Mouse (Mus musculus): ENCODE measurements around the gene Cdk15. TPM values are rescaled to one million over a fixed set of nuclear protein-coding genes. Genes with fewer than 3 reads are reported as not detected.
A peak's percentile ranks its signal among the peaks of the same experiment; 100 is the strongest.

The Cdk15 gene
- polyA plus RNA-seq, 1 experiment from 2014 or later, result not detected

GRCm38 (mm10) chr1:59247602-59248001, 9.1 kb upstream of the Cdk15 start:
- peak; percentile 82 for DNase-seq
- 2% methylated on average over 9 of the region's 9 CpGs for WGBS
- Histone ChIP-seq H3K9ac (no peak overlapping the region), H3K4me1 (ENCODE audit: insufficient read depth) (no peaks in the 10 kb centered on the region), H3K4me2 (no peak overlapping the region), H3K27ac (ENCODE audit: low read depth) (no peak overlapping the region), H3K36me3 (ENCODE audit: insufficient read depth) (no peaks in the 10 kb centered on the region), H3K27me3 (ENCODE audit: insufficient read depth, low read length) (no peaks in the 10 kb centered on the region), H3K9me3 (ENCODE audit: low read depth, low read length) (no peaks in the 10 kb centered on the region), H3K4me3 (ENCODE audit: low read depth, low read length) (no peak overlapping the region)
- peak; percentile 52; the same call in 1 of the 2 replicates for ATAC-seq (ENCODE audit: insufficient read depth)
- peak; percentile 88 for TF ChIP-seq CTCF (IDR thresholded peaks at IDR 0.05; ENCODE audit: low read depth)

- TF ChIP-seq CTCF (IDR thresholded peaks at IDR 0.05; ENCODE audit: low read depth), result no peak
- ATAC-seq (ENCODE audit: insufficient read depth), result no peak; the same call in 1 of the 2 replicates
- Histone ChIP-seq H3K9me3 (ENCODE audit: low read depth, low read length) (no peaks in the 10 kb centered on the region), H3K27ac (ENCODE audit: low read depth) (no peak overlapping the region), H3K27me3 (ENCODE audit: insufficient read depth, low read length) (no peaks in the 10 kb centered on the region), H3K9ac (no peak overlapping the region), H3K4me2 (peak overlapping the region; percentile 56), H3K36me3 (ENCODE audit: insufficient read depth) (no peaks in the 10 kb centered on the region), H3K4me3 (ENCODE audit: low read depth, low read length) (peak overlapping the region; percentile 16), H3K4me1 (ENCODE audit: insufficient read depth) (peaks cover 3% of the 10 kb centered on the region; the same call in 1 of the 2 replicates)
- WGBS, result 3% methylated on average over 4 of the region's 7 CpGs
- peak; percentile 75 for DNase-seq
Measured at GRCm38 (mm10) chr1:59252762-59253161, 3.9 kb upstream of the Cdk15 start.

GRCm38 (mm10) chr1:59253301-59253909, 3.3 kb upstream of the Cdk15 start:
- no peaks in the 10 kb centered on the region for H3K9me3 ChIP-seq (ENCODE audit: low read depth, low read length)
- DNase-seq (peak; percentile 22), ATAC-seq (ENCODE audit: insufficient read depth) (peak; percentile 49; the same call in 1 of the 2 replicates)
- H3K27me3 ChIP-seq (ENCODE audit: insufficient read depth, low read length), result no peaks in the 10 kb centered on the region
- peak overlapping the region; percentile 16 for H3K4me3 ChIP-seq (ENCODE audit: low read depth, low read length)
- peak overlapping the region; percentile 29 for H3K9ac ChIP-seq
- TF ChIP-seq CTCF (IDR thresholded peaks at IDR 0.05; ENCODE audit: low read depth), result no peak
- WGBS, result 4% methylated on average over 17 of the region's 18 CpGs
- H3K36me3 ChIP-seq (ENCODE audit: insufficient read depth), result no peaks in the 10 kb centered on the region
- H3K4me2 ChIP-seq, result peak overlapping the region; percentile 56
- H3K4me1 ChIP-seq (ENCODE audit: insufficient read depth), result peaks cover 3% of the 10 kb centered on the region; the same call in 1 of the 2 replicates
- H3K27ac ChIP-seq (ENCODE audit: low read depth), result no peak overlapping the region

- no peaks in the 10 kb centered on the region for H3K36me3 ChIP-seq (ENCODE audit: insufficient read depth)
- no peaks in the 10 kb centered on the region for H3K9me3 ChIP-seq (ENCODE audit: low read depth, low read length)
- no peak overlapping the region for H3K4me2 ChIP-seq
- ATAC-seq (ENCODE audit: insufficient read depth) (no peak), DNase-seq (no peak)
- no peaks in the 10 kb centered on the region for H3K27me3 ChIP-seq (ENCODE audit: insufficient read depth, low read length)
- no peak overlapping the region for H3K9ac ChIP-seq
- H3K4me3 ChIP-seq (ENCODE audit: low read depth, low read length), result no peak overlapping the region
- no peak overlapping the region for H3K27ac ChIP-seq (ENCODE audit: low read depth)
- WGBS, result 63% methylated on average over 3 of the region's 3 CpGs
- no peak for TF ChIP-seq CTCF (IDR thresholded peaks at IDR 0.05; ENCODE audit: low read depth)
- peaks cover 2% of the 10 kb centered on the region; the same call in 1 of the 2 replicates for H3K4me1 ChIP-seq (ENCODE audit: insufficient read depth)
Measured at GRCm38 (mm10) chr1:59257736-59258135, 1.0 kb downstream of the Cdk15 start.

GRCm38 (mm10) chr1:59268931-59269330, 12.2 kb downstream of the Cdk15 start:
- ATAC-seq (ENCODE audit: insufficient read depth) (no peak), DNase-seq (peak; percentile 21)
- Histone ChIP-seq H3K4me1 (ENCODE audit: insufficient read depth) (0 out of 2 replicates have a peak, but pooled peaks cover 5% of the 10 kb centered on the region), H3K27ac (ENCODE audit: low read depth) (no peak overlapping the region), H3K9ac (no peak overlapping the region), H3K4me3 (ENCODE audit: low read depth, low read length) (no peak overlapping the region), H3K27me3 (ENCODE audit: insufficient read depth, low read length) (no peaks in the 10 kb centered on the region), H3K4me2 (no peak overlapping the region), H3K9me3 (ENCODE audit: low read depth, low read length) (no peaks in the 10 kb centered on the region), H3K36me3 (ENCODE audit: insufficient read depth) (no peaks in the 10 kb centered on the region)
- no peak for TF ChIP-seq CTCF (IDR thresholded peaks at IDR 0.05; ENCODE audit: low read depth)
- 43% methylated on average over 8 of the region's 8 CpGs for WGBS

- ATAC-seq (ENCODE audit: insufficient read depth) (no peak), DNase-seq (no peak)
- no peaks in the 10 kb centered on the region for H3K36me3 ChIP-seq (ENCODE audit: insufficient read depth)
- H3K4me2 ChIP-seq, result no peak overlapping the region
- no peaks in the 10 kb centered on the region for H3K9me3 ChIP-seq (ENCODE audit: low read depth, low read length)
- WGBS, result 77% methylated on average over 6 of the region's 6 CpGs
- no peak for TF ChIP-seq CTCF (IDR thresholded peaks at IDR 0.05; ENCODE audit: low read depth)
- H3K4me1 ChIP-seq (ENCODE audit: insufficient read depth), result 0 out of 2 replicates have a peak, but pooled peaks cover 5% of the 10 kb centered on the region
- H3K27me3 ChIP-seq (ENCODE audit: insufficient read depth, low read length), result no peaks in the 10 kb centered on the region
- no peak overlapping the region for H3K4me3 ChIP-seq (ENCODE audit: low read depth, low read length)
- no peak overlapping the region for H3K27ac ChIP-seq (ENCODE audit: low read depth)
- no peak overlapping the region for H3K9ac ChIP-seq
Measured at GRCm38 (mm10) chr1:59269466-59269865, 12.8 kb downstream of the Cdk15 start.

GRCm38 (mm10) chr1:59269951-59270689, 13.4 kb downstream of the Cdk15 start:
- 0 out of 2 replicates have a peak, but pooled peaks cover 5% of the 10 kb centered on the region for H3K4me1 ChIP-seq (ENCODE audit: insufficient read depth)
- H3K4me3 ChIP-seq (ENCODE audit: low read depth, low read length), result no peak overlapping the region
- H3K36me3 ChIP-seq (ENCODE audit: insufficient read depth), result no peaks in the 10 kb centered on the region
- no peaks in the 10 kb centered on the region for H3K27me3 ChIP-seq (ENCODE audit: insufficient read depth, low read length)
- H3K9ac ChIP-seq, result no peak overlapping the region
- no peaks in the 10 kb centered on the region for H3K9me3 ChIP-seq (ENCODE audit: low read depth, low read length)
- H3K27ac ChIP-seq (ENCODE audit: low read depth), result no peak overlapping the region
- DNase-seq (peak; percentile 37), ATAC-seq (ENCODE audit: insufficient read depth) (no peak)
- no peak overlapping the region; the same call in 1 of the 2 replicates for H3K4me2 ChIP-seq
- no peak for TF ChIP-seq CTCF (IDR thresholded peaks at IDR 0.05; ENCODE audit: low read depth)
- WGBS, result 31% methylated on average over 20 of the region's 20 CpGs
